Mouse (Mus musculus) layer of hippocampus, postnatal 36 days (tissue): ENCODE data around the gene Fam129c. TPM values are rescaled to one million over a fixed set of nuclear protein-coding genes. Genes with fewer than 3 reads are reported as not detected.

Experiments used
- DNase-seq, 2 experiments: peaks; one replicate each; pipeline ENCODE4 v3.0.0; 2022
- total RNA-seq, 2 experiments: library from RNA; stranded (reverse); gene quantifications; 2 replicates each; pipeline ENCODE4 v1.2.3; 2021

Fam129c gene
- total RNA-seq, 2 experiments from 2014 or later, result 3.7 to 4.5 TPM

DNA sequence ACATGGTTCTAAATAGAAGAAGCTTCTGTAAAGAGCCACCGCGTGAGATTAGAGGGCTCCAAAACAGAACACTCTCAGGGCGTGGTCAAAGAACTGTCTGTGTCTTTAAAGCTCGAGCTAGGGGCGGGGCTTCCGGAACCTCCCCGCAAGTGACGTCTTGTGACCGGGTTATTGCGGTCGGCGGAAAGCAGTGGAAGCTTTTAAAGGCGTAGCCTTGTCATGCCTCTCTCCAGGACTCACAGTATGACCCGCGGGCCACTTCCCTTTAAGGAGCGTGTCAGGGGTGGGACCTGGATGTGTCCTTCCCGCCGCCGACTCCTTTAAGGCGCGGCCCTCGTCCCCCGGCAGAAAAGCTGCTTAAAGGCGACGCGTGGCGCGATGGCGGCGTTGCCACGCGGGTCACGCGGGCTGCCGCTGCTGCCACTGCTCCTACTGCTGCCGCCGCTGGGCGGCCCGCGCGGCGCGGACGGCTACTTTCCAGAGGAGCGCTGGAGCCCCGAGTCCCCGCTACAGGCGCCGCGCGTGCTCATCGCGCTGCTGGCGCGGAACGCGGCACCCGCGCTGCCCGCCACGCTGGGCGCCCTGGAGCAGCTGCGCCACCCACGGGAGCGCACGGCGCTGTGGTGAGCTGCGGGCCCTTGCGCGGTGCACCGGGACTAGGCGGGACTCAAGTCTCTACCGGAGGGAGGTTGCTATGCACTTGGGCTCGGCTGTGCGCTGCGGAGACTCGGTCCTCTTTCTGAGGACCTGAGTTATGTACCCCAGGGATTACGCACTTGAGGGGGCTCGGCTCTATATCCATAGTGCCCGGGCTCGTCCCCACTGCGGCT, 13.6 kb downstream of the Fam129c start, which contains the start of gene Colgalt1:
Colgalt1 (plus strand) TSS at position 177 of the 830 bp plus-strand sequence.
- DNase-seq, result peak; percentile 97

DNA sequence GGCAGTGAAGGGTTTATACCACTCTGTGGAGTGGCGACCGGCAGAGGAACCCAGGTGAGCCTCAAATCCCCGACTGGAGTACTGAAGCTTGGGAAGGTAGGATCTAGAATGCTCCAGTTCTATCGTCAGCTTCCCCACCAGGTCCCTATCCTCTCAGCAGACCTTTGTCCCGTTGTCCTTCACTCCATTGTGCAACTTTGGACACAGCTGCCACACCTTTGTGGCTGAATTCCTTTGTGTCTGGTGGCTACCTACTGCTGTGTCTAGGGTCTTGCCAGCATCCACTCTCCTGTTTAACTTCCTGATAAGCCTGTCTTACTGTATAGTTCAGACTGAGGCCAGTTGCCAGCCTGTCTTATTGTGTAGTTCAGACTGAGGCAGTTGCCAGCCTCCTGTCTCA, 14.7 kb downstream of the Fam129c start:
- DNase-seq, result no peak

DNA sequence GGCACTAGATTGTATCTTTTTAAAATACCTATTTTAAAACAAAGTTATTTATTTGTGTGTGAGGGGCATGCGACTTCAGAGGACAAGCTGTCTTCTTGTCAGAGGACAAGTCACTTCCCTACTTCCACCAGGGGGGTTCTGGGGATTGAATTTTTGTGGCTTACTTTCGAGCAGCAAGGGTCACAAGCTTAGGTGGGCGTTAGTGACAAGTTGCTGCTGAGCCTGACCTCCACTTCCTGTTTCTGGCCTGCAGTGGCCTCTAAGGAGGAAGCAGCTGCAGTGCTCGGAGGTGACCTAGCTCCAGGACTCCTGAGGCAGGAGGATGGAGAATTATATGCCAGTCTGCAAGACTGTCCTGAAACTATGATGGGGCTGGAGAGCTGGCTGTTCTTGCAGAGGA, 16.0 kb downstream of the Fam129c start:
- DNase-seq, result no peak

- no peak for DNase-seq
Measured at GRCm38 (mm10) chr8:71619786-71620185, 22.3 kb downstream of the Fam129c start.

DNA sequence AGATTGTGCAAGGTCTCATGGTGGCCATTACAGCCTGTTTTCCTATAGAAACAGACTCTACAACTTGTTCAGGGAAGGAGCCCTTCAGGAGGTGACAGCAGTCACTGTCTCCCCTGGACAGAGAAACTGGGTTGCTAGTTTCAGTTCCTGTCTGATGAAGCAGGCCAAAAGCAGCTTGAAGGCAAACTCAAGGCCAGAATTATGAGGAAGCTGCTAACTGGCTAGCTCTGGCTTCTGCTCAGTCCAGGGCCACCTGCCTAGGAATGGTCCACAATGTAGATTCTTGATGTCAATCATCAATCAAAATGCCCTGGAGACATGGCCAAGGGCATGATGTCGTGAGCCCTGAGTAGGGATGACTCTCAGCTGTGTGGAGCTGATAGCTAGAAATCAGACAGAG, 27.6 kb downstream of the Fam129c start:
- no peak for DNase-seq

DNA sequence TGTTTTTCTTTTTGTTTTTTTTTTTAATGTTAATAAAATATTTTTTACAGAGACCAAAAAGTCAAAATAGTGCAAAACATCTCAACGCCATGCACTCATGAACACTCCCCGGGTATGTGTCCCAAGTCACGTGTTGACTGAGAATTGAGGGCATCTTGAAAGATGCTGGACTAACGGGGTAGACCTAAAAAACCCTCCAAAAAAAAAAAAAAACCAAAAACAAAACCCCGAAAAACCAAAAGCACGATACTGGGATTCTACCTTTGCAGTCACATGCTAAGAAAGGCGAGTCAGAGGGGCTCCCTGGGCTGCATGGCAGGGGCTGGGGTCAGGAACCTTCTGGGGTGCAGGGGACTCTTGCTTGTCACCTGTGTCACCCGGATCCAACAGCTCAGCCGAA, 29.3 kb downstream of the Fam129c start:
- no peak for DNase-seq

- no peak for DNase-seq
Measured at GRCm38 (mm10) chr8:71627265-71628099, 30.0 kb downstream of the Fam129c start.

DNA sequence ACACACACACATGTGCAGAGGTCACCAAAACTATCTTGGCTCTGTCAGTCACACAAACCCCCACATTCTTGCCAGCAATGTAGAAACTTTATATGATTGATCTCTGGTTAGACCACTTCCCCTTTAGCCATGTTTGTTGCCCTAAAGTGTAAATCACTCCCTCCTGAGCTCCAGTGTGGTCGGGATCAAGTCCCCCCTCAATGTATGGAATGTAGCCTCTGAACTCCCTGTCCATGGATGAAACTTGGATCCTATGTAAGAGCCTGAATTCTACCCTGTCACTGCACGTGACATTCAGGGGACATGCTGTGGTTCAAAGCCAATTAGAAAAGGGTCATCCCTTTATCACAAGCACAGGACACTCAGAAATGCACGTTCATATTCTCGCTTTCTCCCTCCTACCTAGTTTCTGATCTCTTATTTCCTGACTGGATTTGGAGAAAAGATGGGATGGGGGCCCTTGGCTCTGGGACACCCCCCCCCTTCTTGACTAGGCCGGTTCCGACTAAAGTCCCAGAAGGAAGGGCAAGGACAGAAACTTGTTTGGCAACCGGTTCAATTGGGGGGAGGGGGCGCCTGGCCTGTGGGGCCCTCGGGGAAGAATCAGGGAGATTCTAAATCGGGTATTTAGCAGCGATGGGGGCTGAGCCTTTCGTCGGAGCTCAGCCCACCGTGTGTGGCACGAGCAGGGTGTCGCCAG, 31.1 kb downstream of the Fam129c start:
- no peak for DNase-seq

DNA sequence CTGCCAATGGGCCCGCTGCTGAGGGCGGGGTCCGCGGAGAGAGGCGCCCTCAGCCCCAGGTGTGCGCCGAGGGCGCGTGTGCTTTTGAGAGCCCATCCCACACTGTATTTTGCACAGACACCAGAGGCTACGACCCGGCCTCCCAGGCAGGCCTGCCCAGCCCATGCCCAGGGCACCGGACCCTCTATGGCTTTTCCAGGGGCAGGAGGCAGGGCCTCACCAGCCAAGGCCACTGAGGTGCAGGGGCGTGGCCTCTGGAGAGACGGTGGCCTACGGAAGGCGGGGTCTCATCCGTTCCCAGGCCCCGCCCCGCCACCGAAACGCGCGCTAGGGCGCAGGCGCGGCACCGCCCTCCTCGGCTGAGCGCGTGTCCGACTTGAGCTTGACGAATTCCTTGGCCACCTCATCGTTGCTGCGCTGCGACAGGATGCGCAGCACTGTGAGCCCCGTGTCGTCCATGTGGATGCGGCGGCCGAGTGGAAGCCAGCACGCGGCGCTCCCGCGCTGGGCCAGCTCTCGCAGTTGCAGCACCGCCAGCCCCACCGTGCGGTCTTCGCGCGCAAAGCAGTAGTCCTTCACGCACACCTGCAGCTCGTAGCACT, 31.7 kb downstream of the Fam129c start:
- DNase-seq, result peak; percentile 88

- peak in 1 of 2 experiments; percentile 34 for DNase-seq
Measured at GRCm38 (mm10) chr8:71629781-71630212, 32.3 kb downstream of the Fam129c start.

DNA sequence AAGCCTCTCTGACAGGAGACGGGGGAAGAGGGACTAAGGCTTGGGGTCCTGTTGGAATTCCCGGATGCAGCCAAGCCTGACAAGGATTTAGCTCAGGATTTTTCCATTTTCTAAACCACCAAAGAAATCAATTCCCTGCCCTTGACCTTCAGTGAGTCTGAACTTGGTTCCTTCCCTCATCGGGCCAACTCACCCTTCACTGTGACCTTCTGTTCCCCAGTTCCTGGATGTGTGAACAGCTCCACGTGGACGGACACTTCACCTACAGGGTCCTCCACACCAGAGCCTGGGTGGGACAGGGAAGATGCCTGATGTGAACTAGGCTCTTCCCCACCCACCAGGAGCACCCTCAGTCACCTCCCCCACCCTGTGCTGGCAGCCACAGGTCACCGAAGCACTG, 33.3 kb downstream of the Fam129c start:
- DNase-seq, result no peak

- no peak for DNase-seq
Measured at GRCm38 (mm10) chr8:71631897-71632296, 34.4 kb downstream of the Fam129c start.

GRCm38 (mm10) chr8:71633164-71633563, 35.7 kb downstream of the Fam129c start:
- no peak for DNase-seq

DNA sequence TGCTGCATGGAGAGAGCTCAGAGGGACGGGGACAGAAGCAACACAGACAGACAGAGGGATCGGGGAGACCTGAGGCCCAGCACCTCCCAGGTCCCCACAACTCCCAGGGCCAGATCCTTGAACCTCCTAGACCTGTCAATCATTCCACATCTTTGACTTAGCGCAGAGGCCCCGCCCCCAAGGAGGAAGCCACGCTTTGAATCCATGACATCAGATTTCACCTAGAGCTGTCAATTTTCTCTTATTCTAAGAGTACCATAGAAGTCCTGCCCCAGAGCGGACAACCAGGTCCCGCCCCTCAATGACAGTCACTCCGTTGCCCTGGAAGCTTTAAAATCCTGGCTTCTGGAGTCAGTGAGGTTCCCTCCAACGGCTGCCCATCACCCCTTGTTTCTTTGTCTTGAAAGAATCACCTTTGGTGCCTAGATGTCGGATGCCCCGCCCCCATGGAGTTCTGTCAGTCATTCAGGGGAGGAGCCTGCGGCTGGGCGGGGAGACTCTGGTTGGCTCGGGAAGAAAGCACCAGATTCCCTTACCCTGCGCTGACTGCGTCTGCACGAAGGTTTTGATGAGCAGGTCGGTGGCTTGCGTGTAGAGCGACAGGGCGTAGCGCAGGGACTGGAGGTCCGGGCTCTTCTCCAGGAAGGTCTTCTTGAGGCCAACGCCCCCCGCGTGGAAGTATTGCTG, 36.7 kb downstream of the Fam129c start:
- DNase-seq, result no peak

- no peak for DNase-seq
Measured at GRCm38 (mm10) chr8:71637149-71638095, 40.0 kb downstream of the Fam129c start.

- DNase-seq, result no peak
Measured at GRCm38 (mm10) chr8:71638321-71638720, 40.9 kb downstream of the Fam129c start.

- no peak for DNase-seq
Measured at GRCm38 (mm10) chr8:71639318-71639717, 41.9 kb downstream of the Fam129c start.

DNA sequence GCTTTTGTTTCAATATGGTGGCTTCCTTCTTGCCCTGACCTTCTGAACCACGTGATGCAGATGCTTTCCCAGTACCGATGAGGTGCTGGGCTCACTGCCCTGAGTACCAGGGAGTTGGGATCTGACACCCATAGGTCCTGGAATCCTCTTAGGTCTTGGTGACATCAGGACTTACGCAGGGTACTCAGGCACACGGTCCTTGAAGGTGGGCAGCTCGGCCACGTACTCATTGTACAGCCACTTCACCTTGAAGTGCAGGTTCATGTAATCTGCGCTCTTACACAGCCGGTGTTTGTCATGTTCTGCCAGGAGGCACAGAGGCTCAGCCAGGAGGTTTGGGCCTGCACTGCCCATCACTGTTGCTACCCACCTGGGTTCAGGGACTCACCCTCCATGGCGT, 48.1 kb downstream of the Fam129c start:
- DNase-seq, result no peak

GRCm38 (mm10) chr8:71654600-71654999, 57.2 kb downstream of the Fam129c start:
- DNase-seq, result no peak
